Mouse (Mus musculus) kidney, embryonic 16.5 days (tissue): ENCODE data around the gene Chmp5. TPM values are rescaled to one million over a fixed set of nuclear protein-coding genes. Genes with fewer than 3 reads are reported as not detected.
A peak's percentile ranks its signal among the peaks of the same experiment; 100 is the strongest.

Source experiments
- ATAC-seq: fragments of 200-750 bp; cut with Nextera tagmentation; 2 replicates; pipeline ENCODE4 v1.8.0; 2017; ENCODE audit warnings: moderate TSS enrichment; ENCODE audit not compliant: low FRiP score, low TSS enrichment
- H3K27ac ChIP-seq: fragments of 300-500 bp; sonication (generic); 2 replicates; pipeline ENCODE4 v1.5.1; 2014; ENCODE audit warnings: low read length
- H3K27me3 ChIP-seq: fragments of 300-500 bp; sonication (generic); 2 replicates; pipeline ENCODE4 v1.6.1; 2014; ENCODE audit warnings: low read length, control low read depth, mixed read lengths; ENCODE audit not compliant: insufficient read depth
- H3K36me3 ChIP-seq: fragments of 300-500 bp; sonication (generic); 2 replicates; pipeline ENCODE4 v1.6.1; 2014; ENCODE audit warnings: low read length, control low read depth, mixed read lengths; ENCODE audit not compliant: insufficient read depth
- H3K4me1 ChIP-seq: fragments of 300-500 bp; sonication (generic); 2 replicates; pipeline ENCODE4 v1.6.1; 2014; ENCODE audit warnings: low read length, control low read depth, mixed read lengths; ENCODE audit not compliant: insufficient read depth
- H3K4me2 ChIP-seq: fragments of 300-500 bp; sonication (generic); replicated peaks from 2 replicates; pipeline ENCODE4 v1.6.1; 2014; ENCODE audit warnings: low read depth, low read length
- H3K4me3 ChIP-seq: fragments of 300-500 bp; sonication (generic); 2 replicates; pipeline ENCODE4 v1.5.1; 2014; ENCODE audit warnings: mild to moderate bottlenecking, low read length
- H3K9ac ChIP-seq: fragments of 300-500 bp; sonication (generic); replicated peaks from 2 replicates; pipeline ENCODE4 v1.6.1; 2014; ENCODE audit warnings: low read length
- H3K9me3 ChIP-seq: fragments of 300-500 bp; sonication (generic); 2 replicates; pipeline ENCODE4 v1.6.1; 2016; ENCODE audit warnings: low read length, control low read depth
- WGBS: fragments of 180-500 bp; shearing (Covaris S2); extraction: QIAGEN DNeasy Blood & Tissue Kit; methylation state at CpG from one replicate; pipeline ENCODE4 v1.1.7; 2014; 5-methylcytosine and 5-hydroxymethylcytosine counted together
- polyA plus RNA-seq: library from polyadenylated mRNA; unstranded; fragments of >200 nt; fragmentation: Nextera tagmentation; extraction: Ambion mirVana; gene quantifications from 2 replicates; pipeline ENCODE4 v1.2.1, GENCODE M21; 2015

Chmp5 gene
- polyA plus RNA-seq, 1 experiment from 2014 or later, result 123 TPM

DNA sequence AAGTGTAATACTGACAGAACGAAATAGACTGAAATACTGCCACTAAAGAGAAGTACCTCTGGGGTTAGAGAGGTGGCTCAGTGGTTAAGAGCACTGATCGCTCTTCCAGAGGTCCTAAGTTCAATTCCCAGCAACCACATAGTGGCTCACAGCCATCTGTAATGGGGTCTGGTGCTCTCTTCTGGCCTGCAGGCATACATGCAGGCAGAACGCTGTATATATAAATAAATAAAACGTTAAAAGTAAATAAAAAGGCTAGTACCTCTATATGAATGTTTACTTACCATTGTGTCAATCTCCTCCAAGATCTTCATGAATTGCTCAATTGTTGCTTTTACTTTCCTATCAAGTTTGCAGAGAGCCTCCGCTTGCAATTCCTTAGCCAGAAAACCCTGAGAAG lies 9.4 kb upstream of the Chmp5 start:
- Histone ChIP-seq H3K9ac (no peak overlapping the region), H3K27me3 (no peaks in the 10 kb centered on the region), H3K9me3 (0 out of 2 replicates have a peak, but pooled peaks cover 9% of the 10 kb centered on the region), H3K27ac (no peak overlapping the region), H3K4me1 (no peaks in the 10 kb centered on the region), H3K36me3 (peaks cover 84% of the 10 kb centered on the region), H3K4me2 (no peak overlapping the region), H3K4me3 (no peak overlapping the region)
- WGBS, result 95% methylated on average over 5 of the region's 5 CpGs
- no peak for ATAC-seq

- Histone ChIP-seq H3K4me1 (peaks cover 10% of the 10 kb centered on the region), H3K9ac (no peak overlapping the region), H3K4me2 (no peak overlapping the region), H3K9me3 (0 out of 2 replicates have a peak, but pooled peaks cover 9% of the 10 kb centered on the region), H3K27me3 (no peaks in the 10 kb centered on the region), H3K27ac (no peak overlapping the region), H3K4me3 (no peak overlapping the region), H3K36me3 (peaks cover 62% of the 10 kb centered on the region)
- 99% methylated on average over 5 of the region's 5 CpGs for WGBS
- ATAC-seq, result no peak
Measured at GRCm38 (mm10) chr4:40943651-40944050, 4.6 kb upstream of the Chmp5 start.

- no peaks in the 10 kb centered on the region for H3K27me3 ChIP-seq
- H3K36me3 ChIP-seq, result peaks cover 32% of the 10 kb centered on the region
- no peaks in the 10 kb centered on the region for H3K9me3 ChIP-seq
- WGBS, result 83% methylated on average over 7 of the region's 7 CpGs
- H3K27ac ChIP-seq, result no peak overlapping the region
- ATAC-seq, result no peak
- peak overlapping the region; percentile 77 for H3K4me2 ChIP-seq
- peaks cover 19% of the 10 kb centered on the region for H3K4me1 ChIP-seq
- H3K9ac ChIP-seq, result peak overlapping the region; percentile 84
- H3K4me3 ChIP-seq, result peak overlapping the region; percentile 77
Measured at GRCm38 (mm10) chr4:40946516-40947121, 1.6 kb upstream of the Chmp5 start.

DNA sequence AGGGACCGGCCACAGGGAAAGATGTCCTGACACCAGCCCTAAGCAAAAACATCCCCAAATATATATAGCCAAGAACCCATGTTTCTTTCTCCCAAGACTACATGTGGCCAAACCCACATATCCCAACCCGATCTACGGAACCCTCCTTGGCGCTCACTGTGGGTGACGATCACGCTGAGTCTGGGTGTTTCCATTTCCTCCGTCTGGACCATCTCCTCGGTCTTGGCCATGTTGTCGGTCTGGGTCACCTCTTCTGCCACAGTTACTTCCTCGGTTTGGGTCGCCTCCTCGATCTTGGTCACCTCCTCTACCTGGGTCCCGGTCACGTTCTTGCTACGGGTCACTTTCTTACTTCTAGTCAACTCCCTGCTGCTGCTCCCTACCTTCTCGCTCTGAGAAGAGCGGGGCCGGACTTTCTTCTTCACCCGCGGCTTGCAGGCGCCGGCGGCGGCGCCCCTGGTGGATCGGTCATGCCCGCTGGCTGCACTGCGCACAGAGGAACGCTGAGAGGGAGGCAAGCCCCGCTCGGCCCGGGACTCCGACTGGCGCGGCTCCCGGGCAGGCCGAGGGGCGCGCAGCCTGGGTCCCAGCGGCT lies 545 bp upstream of the Chmp5 start:
- peak overlapping the region; percentile 77 for H3K4me3 ChIP-seq
- ATAC-seq, result peak; percentile 39
- H3K27ac ChIP-seq, result peak overlapping the region; percentile 83
- under 1% methylated on average over 40 of the region's 40 CpGs for WGBS
- no peaks in the 10 kb centered on the region for H3K27me3 ChIP-seq
- peaks cover 28% of the 10 kb centered on the region for H3K36me3 ChIP-seq
- no peaks in the 10 kb centered on the region for H3K9me3 ChIP-seq
- H3K9ac ChIP-seq, result peak overlapping the region; percentile 84
- peak overlapping the region; percentile 77 for H3K4me2 ChIP-seq
- H3K4me1 ChIP-seq, result peaks cover 19% of the 10 kb centered on the region

DNA sequence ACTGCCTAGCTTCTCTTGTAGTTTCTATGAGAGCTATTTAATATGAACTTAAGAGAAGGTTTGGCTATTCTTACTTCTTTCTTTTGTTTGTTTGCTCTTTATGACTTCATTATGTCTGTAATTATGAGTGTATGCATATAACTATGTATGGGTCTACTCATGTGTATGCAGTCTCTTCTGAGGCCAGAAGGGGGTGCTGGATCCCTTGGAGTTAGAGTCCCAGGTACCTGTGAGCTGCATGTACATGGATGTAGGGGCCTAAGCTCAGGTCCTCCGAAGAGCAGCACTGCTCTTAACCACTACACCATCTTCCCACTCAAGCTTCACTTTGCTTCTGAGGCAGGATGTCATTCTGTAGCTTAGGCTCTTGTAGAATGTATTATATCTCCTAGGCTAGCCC lies 5.3 kb downstream of the Chmp5 start:
- H3K27ac ChIP-seq, result no peak overlapping the region
- no peak for ATAC-seq
- peaks cover 9% of the 10 kb centered on the region for H3K4me1 ChIP-seq
- peaks cover 37% of the 10 kb centered on the region for H3K36me3 ChIP-seq
- no peaks in the 10 kb centered on the region for H3K9me3 ChIP-seq
- 93% methylated on average over 1 of the region's 1 CpGs for WGBS
- no peak overlapping the region for H3K9ac ChIP-seq
- H3K4me3 ChIP-seq, result no peak overlapping the region
- H3K4me2 ChIP-seq, result no peak overlapping the region
- H3K27me3 ChIP-seq, result no peaks in the 10 kb centered on the region

DNA sequence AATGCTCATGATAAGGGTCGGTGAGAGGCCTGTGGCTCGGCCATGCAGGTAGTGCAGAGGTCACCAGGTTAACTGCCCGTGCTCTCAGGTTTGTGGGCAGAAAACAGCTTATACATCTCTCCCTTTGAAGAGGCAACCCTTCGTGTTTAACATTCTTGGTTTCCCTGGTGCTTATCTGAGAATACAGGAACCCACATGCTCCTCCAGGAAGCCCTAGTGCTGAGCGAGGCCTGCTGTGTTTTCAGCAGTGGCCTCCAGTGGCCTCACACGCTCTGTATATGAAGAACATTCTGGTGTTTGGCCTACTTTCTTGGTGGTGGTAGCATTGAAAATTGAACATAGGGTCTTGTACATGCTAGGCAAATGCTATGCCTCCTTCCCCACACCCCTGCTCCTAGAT lies 7.7 kb downstream of the Chmp5 start:
- no peak for ATAC-seq
- 81% methylated on average over 6 of the region's 6 CpGs for WGBS
- no peak overlapping the region for H3K9ac ChIP-seq

GRCm38 (mm10) chr4:40963536-40963935 lies 15.3 kb downstream of the Chmp5 start:
- ATAC-seq, result no peak
- H3K9ac ChIP-seq, result no peak overlapping the region
- H3K9me3 ChIP-seq, result no peaks in the 10 kb centered on the region
- no peak overlapping the region for H3K27ac ChIP-seq
- 89% methylated on average over 3 of the region's 3 CpGs for WGBS
- no peak overlapping the region for H3K4me3 ChIP-seq
- 0 out of 2 replicates have a peak, but pooled peaks cover 2% of the 10 kb centered on the region for H3K4me1 ChIP-seq
- H3K27me3 ChIP-seq, result no peaks in the 10 kb centered on the region
- H3K36me3 ChIP-seq, result peaks cover 58% of the 10 kb centered on the region
- H3K4me2 ChIP-seq, result no peak overlapping the region

More for the DNA sequence above, 7.7 kb downstream of the Chmp5 start:
- Histone ChIP-seq H3K4me2 (no peak overlapping the region), H3K27ac (no peak overlapping the region), H3K4me3 (no peak overlapping the region), H3K9me3 (no peaks in the 10 kb centered on the region), H3K27me3 (no peaks in the 10 kb centered on the region), H3K36me3 (peaks cover 56% of the 10 kb centered on the region), H3K4me1 (no peaks in the 10 kb centered on the region)

GRCm38 (mm10) chr4:40969161-40969560 lies 21.0 kb downstream of the Chmp5 start:
- no peak overlapping the region for H3K9ac ChIP-seq
- peaks cover 18% of the 10 kb centered on the region for H3K4me1 ChIP-seq
- no peak overlapping the region for H3K4me2 ChIP-seq
- H3K36me3 ChIP-seq, result peaks cover 21% of the 10 kb centered on the region
- no peaks in the 10 kb centered on the region for H3K9me3 ChIP-seq
- peak overlapping the region; percentile 95 for H3K27ac ChIP-seq
- H3K4me3 ChIP-seq, result no peak overlapping the region
- H3K27me3 ChIP-seq, result no peaks in the 10 kb centered on the region
- ATAC-seq, result no peak
- 54% methylated on average over 4 of the region's 4 CpGs for WGBS

DNA sequence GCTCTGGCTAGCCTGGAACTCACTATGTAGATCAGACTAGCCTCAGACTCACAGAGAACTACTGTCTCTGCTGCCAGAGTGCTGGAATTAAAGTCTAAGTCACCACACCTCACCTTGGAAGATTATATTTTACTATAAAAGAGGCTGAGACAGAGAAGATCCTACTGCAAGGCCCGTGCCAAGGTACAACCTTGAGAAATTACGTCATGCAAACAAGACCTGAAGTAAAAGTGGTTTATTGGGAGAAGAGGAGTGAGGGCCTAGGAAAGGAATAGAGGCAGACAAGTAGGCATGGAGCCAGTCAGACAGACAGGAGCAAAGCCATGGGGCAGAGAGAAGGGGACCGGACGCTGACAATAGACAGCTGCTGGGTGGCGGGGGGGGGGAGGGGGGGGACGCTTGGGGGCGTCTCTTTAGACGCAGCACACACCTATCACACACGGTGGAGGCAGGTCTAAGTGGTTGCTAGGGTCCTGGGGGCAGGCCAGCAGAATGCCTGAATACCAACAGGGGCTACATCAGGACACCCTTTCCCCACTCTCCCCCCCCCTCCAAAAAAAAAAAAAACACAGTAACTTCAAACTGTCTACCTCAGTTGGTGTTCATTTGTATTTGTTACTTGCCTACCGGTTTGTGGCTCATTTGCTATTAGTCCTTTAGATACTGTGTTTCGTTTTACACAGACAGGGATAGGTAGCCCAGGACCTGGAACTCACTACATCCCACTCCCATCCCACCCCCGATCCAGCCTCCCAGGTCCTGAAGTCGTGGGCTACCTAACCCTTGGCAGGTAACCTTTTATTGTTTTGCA lies 21.8 kb downstream of the Chmp5 start:
- Histone ChIP-seq H3K4me1 (peaks cover 18% of the 10 kb centered on the region), H3K4me3 (peak overlapping the region; percentile 86)
- 10% methylated on average over 13 of the region's 13 CpGs for WGBS

GRCm38 (mm10) chr4:40970592-40970841 lies 22.3 kb downstream of the Chmp5 start:
- peak overlapping the region; percentile 95 for H3K27ac ChIP-seq
- H3K36me3 ChIP-seq, result peaks cover 16% of the 10 kb centered on the region
- peak overlapping the region; percentile 90 for H3K9ac ChIP-seq
- H3K4me3 ChIP-seq, result peak overlapping the region; percentile 86
- ATAC-seq, result no peak; the same call in 1 of the 2 replicates
- WGBS, result 0% methylated on average over 15 of the region's 16 CpGs
- peaks cover 18% of the 10 kb centered on the region for H3K4me1 ChIP-seq
- H3K9me3 ChIP-seq, result no peaks in the 10 kb centered on the region
- H3K4me2 ChIP-seq, result peak overlapping the region; percentile 79
- H3K27me3 ChIP-seq, result no peaks in the 10 kb centered on the region

More for the DNA sequence above, 21.8 kb downstream of the Chmp5 start:
- H3K27me3 ChIP-seq, result no peaks in the 10 kb centered on the region
- H3K9ac ChIP-seq, result peak overlapping the region; percentile 90
- peaks cover 17% of the 10 kb centered on the region for H3K36me3 ChIP-seq
- peak overlapping the region; percentile 95 for H3K27ac ChIP-seq
- H3K4me2 ChIP-seq, result peak overlapping the region; percentile 79
- H3K9me3 ChIP-seq, result no peaks in the 10 kb centered on the region
- peak; percentile 39 for ATAC-seq
